Mouse (Mus musculus): ENCODE results near the gene Stip1.
"Not testable (repeated sequence)": the region's sequence is repeated elsewhere in the genome, so short reads cannot be mapped to it uniquely, and the experiment has no call there.

The Stip1 gene

DNA sequence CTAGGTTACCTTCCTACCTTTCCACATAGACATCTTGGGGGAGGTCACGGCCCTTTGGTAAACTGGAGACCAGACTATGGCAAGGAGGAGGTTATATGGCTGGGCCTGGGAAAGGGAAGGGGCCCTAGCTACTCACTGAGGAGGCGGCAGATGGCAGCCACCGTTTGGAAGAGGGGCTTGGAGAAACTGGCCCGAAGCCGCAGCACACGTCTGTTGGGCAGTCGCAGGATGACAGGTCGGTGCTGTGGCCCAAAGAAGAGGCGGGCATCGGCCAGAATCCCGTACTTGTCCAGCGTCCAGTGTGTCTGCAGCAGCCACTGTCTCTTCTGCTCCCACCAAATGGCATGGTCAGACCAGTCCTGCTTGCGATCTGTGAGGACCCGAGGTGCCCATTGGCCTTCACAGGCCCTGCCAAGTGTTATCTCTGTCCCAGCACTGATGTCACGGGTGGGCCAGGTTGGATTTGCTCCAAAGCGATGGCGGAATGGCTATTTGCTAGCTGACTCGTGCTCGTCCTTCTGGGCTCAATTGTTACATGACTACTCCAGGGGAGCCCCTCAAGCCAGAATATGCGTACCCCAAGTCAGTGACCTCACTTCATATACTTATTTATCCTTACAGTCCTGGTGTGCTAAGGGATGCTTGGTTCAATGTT, 25.2 kb downstream of the Stip1 start:
- DNase-seq (ENCODE audit: low read depth, low spot score) = no peak

DNA sequence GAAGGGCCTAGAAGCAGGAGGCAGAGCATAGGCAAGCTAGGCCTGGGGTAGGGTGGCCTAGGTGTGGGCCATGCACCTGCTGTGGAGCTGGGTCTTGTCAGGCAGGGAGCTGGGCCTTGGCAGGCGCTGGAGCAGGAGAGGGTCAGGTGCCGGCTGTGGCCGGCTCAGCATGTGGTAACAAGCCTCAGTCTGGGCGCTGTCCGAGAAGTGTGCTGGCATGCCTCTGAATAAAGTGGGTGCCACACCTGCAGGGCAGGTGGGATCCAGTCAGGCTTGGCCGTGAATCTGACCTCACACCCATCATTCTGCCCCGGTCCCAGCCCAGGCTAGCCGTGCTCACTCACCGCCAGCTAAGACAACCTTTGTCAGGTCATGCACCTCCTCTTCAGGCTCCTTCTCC, 25.8 kb downstream of the Stip1 start:
- no peak for DNase-seq (ENCODE audit: low read depth, low spot score)

DNA sequence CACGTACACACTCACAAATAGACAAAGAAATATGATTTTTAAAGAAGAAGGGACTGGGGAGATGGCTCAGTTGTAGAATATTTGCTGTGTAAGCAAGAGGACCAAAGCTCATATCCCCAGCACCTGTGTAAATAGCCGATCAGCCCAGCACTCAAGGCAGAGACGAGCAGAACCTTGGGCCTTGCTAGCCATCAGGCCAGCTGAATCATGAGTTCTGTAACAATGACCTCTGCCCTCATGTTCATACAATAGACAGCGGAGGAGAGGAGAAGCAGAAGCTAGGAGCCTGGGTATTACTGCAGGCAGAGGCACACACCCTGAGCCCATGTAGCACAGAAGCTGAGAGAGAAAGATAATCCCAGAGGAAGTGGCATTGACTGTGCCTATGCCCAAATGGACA, 27.3 kb downstream of the Stip1 start:
- no peak for DNase-seq (ENCODE audit: low read depth, low spot score)

DNA sequence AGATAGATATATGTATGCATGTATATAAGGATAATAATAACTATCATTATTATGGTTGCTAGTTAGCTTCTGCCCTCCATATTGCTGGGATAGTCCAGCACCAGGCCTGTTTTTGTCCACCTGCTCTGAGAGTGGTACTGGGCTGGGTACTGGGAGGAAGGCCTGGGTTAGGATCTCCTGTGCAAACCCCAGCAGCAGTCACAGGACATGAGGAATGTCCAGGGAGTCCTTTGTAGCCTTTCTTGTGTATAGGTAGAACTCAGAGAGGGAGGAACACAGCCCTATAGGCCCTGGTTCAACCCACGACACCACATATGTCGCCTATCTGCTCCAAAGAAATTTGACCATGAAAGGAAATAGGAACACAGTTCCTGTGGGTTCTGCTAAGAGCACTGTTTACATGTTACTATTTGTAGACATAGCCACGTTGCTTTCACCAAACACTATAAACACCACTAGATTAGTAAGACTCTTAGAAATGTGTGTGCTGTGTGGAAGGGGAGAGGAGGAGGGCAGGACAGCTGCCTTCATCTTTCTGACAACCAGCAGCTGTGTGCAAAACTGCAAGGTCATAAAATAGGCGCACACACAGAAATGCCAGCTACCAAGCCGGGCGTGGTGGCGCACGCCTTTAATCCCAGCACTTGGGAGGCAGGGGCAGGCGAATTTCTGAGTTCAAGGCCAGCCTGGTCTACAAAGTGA, 32.7 kb downstream of the Stip1 start:
- DNase-seq (ENCODE audit: low read depth, low spot score) = no peak

DNA sequence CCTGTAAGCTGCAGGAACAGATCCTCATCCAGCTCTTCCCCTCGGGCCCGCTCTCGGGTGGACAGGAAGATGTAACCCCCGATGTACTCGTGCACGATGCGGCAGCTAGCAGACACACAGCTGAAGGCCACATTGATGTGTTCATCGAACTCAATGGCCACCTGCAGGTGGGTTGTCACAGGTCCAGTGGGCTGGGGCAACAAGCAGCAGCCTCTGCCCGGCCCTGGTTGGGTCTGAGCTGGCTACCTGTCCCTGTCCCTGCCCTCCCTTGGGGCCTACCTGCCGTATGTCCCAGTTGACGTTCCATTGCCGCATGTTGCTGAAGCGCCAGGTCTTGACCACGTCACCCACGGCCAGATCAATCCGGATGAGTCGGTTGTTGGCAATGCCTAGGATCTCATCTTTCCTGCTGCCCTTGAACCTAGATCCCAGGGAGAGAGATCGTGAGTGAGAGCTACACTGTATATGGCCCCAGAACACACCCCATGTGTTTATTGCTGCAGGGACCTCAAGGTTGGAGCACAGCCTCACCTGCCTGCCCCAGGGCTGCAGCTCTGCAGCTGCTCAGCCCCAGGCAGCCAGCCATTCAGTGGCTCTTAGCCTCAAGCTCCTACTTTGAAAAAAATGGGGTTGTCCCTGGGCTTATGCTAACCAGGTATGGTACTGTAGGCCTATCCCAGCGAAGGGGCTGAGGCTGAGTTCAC, 40.3 kb downstream of the Stip1 start:
- DNase-seq (ENCODE audit: low read depth, low spot score) = no peak

DNA sequence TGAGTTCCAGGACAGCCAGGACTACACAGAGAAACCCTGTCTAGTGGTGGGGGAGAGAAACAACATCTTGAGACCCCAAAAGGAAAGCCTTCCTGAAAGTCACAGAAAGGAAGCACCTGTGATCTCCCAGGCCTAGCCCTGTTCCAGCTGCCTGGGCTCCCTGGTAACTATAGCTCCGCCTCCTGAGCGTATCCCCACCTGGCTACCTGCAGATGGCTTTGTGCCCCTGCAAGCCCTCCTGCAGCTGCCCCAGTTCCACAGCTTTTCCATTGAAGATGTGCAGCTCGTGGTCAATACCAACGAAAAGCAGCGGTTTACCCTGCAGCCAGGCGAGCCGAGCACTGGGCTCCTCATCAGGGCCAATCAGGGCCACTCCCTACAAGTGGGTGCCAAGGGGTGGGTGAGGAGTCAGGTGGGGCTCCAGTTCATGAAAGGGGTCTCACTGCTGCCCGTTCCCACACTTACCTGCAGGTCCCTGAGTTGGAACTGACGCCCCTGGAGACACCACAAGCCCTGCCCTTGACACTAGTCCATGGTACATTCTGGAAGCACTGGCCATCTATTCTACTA, 42.0 kb downstream of the Stip1 start:
- DNase-seq (ENCODE audit: low read depth, low spot score) = no peak

DNA sequence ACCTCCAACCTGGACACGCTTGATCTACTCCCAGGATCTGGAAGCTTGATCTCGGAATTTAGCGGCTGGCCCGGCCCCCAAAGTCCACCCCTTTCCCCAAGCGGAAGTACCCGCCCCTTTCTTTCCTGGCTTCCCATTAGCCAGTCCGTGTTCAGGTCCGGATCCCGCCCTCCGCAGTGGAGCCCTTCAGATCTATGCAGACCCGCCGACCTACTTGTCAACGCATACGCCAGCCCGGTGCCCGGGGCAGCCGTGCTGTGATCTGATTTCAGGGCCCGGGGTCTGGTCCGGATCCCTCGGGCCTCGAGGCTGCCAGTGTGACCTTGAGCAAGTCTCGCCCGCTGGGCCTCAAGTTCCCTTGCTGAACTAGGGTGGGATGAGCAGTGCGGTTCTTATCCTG, 43.8 kb downstream of the Stip1 start, which contains the start of the genes Nudt22 and Trpt1:
Gene Nudt22 (minus strand): TSS at position 112 of the 400 bp plus-strand sequence.
Gene Trpt1 (plus strand): TSS at position 126 of the 400 bp plus-strand sequence.
- DNase-seq (ENCODE audit: low read depth, low spot score) = peak; percentile 83

DNA sequence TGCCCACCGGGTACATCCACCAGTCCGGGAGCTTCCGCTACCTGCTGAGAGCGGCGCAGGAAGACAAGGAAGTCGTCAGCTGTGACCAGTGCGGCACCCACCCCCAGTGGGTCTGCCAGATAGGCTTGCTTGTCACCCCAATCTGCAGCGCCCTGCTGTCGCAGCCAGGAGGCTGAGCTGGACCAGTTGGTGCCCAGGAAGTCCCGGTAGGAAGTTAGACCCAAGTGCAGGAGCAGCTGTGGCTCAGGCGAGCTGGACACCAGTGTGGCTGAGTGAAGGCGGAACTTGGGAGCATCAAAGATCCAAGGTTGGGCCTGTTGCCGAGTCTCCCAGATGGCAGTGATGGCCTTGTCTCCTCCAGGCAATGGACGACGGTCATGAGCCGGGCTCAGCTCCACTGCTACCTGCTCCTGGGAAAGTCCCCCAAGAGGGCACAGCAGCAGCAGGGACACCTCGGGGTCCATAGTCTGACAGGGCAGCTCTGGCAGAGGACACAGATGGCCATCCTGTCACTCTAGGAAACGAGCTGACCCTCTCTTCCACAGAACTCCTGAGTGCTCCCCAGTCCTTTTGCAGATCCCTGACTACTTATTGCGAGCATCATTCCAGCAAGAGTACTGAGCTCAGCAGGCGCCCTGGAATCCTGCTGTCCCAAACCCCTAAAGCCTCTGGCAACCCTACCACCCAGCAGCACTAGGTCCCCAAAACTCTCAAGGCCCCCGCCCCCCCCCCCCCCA, 44.3 kb downstream of the Stip1 start:
- DNase-seq (ENCODE audit: low read depth, low spot score) = no peak

DNA sequence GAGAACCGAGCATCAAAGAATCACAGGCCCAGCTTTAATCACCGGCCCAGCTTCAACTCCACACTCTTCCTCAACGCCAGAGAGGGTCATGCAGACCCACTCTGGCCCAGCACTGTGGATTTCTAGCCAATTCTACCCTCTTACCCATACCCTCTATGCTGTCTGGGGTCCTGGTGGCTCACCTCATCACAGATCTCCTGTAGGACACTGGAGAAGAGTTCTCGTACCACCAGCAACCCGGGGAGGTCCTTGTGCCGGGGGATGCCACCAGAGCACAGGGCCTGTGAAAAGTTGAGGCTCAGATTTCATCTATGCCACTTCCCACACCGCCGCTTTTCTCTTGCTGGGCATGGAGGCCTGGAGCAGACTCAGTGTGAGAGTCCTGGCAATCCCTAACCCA, 45.3 kb downstream of the Stip1 start:
- no peak for DNase-seq (ENCODE audit: low read depth, low spot score)

DNA sequence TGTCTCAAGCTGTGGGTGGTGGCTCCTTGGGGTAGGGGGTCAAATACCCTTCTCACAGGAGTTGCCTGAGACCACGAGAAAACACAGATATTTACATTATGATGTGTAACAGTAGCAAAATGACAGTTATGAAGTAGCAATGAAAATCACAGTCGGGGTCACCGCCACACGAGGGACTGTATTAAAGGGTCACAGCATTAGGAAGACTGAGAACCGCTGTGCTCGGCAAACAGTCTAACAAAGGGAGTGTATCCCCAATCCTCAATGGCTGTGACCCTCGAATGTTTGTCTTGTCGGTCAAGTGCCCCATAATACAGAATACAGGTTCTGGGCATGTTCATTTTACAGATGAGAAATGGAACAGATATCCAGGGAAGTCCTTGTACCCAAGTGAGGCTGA, 45.8 kb downstream of the Stip1 start:
- DNase-seq (ENCODE audit: low read depth, low spot score) = no peak

DNA sequence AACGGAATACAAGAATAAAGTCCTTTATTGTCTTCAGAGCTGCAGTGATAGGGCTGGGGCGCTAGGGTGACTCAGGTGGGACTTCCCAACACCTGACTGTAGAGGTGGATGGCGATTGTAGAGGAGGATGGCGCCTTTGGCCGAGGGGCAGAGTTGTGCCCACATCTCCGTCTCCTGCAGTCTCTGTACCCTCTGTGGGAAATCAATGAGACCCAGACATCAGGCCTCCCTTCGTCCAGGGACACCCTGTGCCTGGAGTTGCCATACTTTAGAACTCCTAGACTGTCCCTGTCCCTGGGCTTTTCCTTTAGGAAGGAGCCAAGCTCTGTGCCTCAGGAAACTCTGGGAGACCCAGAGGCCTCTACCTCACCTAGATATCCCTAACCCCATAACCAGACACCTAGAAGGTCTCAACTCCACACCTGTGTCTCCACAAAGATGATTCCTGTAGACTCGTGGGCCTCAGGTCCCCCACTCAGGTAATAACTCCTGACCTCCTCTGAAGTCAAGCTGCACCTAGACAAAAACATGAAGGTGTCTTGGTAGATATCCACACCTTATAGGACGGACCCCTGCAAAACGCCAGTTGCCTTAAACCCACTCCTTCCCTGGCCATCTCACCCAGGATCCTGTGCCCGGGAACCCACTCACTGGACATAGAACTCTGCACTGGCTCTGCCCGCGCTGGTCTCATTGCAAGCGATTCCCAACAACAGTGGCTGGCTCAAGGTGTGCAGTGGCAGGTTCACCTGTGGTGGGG, 46.6 kb downstream of the Stip1 start:
- no peak for DNase-seq (ENCODE audit: low read depth, low spot score)

DNA sequence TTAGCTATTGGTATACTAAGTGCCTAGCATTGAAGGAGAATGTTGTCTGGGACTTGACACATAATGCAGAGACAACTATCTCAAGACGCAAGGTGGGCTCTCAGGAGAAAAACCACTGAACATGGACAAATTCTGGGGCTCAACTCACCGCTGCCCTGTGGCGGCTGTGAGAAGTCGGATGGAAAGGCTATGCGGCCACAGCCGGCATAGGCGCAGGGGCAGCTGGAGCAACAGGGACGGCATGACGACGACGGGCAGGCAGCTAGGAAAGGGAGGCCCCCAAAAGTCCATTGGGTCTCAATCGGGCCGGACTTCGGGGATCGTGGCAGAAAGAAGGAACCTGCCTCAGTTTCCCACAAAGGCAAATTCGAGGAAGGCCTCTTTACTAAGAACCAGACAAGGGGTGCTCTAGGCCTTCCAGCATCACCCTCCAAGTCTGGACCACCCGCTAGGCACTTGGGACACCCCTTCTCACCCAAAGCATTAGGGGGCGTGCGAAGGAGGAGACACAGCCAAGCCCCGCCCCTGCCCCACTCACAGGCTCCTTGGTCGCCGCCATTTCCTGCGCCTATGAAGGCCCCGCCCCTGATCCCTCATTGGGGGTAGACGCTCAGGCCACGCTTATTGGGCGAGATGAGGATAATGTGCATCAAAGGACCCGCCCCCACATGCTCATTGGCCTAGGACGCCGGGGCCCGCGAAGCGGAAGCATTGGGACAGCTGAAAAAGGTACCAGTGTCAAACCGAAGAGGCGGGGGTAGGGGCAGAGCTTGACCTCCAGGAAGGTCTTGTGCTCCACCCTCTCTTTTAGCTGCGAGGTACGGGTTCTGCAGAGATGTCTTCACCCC, 47.5 kb downstream of the Stip1 start, which contains the start of gene Dnajc4:
Gene Dnajc4 (minus strand): TSS at position 562 of the 848 bp plus-strand sequence.
- DNase-seq (ENCODE audit: low read depth, low spot score) = peak; percentile 94

DNA sequence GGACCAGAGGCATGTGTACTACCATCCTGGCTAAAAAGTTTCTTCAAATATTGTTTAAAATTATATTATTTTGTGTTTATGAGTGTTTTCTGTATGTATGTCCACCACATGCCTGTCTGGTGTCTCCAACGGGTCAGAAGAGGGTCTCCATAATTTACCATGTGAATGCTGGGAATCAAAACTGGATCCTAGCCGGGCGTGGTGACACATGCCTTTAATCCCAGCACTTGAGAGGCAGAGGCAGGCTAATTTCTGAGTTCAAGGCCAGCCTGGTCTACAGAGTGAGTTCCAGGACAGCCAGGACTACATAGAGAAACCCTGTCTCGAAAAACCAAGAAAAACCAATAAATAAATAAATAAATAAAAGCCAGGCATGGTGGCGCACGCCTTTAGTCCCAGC, 48.6 kb downstream of the Stip1 start:
- DNase-seq (ENCODE audit: low read depth, low spot score) = not testable (repeated sequence)

DNA sequence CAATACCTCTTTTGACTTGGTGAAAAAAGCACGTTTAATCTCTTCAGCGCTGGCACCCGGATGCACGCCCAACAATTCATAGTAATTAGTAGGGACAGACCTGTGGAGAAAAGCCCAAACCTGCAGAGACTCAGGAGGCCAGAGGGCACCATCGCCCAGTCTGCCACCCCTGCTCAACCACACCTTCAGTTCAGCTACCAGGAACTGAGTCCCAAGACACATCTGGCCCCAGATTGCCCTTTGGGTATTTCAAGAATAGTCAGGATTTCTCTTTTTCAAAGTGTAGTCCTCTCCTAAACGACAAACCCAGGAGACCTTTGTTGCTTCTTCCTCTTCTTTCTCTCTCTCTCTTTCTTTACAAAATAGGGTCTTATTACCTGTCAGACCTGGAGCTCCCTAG, 49.1 kb downstream of the Stip1 start:
- no peak for DNase-seq (ENCODE audit: low read depth, low spot score)

DNA sequence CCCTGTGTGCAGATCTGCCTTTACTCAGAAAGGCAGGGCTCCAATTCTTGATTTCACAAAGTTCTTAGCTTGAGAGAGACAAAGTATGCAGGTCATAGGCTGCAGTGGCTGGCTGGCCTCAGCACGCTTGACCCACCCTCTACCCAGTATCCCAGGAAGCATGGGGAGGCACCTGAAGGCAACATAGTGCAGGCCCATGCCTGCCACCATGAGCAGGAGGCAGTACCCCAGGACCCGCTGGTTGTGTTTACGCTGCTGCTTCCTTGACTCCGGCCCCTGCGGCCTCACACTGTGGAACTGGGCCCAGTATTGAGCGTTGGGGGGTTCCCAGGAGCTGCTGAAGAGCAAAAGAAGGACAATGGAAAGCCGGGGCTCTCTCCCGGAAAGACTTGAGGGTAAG, 50.5 kb downstream of the Stip1 start:
- no peak for DNase-seq (ENCODE audit: low read depth, low spot score)

DNA sequence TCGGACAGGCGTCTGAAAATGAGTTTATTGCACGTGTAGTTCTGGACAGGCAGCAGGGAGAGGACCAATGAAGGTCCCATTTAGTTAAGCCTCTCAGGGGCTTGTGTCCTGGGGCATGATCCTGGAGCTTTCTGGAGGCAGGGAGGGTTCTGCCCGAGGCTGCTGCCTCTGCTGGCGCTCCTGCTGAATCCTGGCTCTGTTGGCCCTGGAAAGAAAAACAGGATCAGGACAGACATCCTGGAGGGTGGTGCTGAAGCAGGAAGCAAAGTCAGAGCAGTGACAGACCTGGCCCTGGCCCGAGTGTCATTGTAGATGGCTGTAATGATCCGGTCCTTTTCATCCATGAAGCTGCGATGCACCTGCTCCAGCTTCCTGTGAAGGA, 51.9 kb downstream of the Stip1 start:
- no peak for DNase-seq (ENCODE audit: low read depth, low spot score)

DNA sequence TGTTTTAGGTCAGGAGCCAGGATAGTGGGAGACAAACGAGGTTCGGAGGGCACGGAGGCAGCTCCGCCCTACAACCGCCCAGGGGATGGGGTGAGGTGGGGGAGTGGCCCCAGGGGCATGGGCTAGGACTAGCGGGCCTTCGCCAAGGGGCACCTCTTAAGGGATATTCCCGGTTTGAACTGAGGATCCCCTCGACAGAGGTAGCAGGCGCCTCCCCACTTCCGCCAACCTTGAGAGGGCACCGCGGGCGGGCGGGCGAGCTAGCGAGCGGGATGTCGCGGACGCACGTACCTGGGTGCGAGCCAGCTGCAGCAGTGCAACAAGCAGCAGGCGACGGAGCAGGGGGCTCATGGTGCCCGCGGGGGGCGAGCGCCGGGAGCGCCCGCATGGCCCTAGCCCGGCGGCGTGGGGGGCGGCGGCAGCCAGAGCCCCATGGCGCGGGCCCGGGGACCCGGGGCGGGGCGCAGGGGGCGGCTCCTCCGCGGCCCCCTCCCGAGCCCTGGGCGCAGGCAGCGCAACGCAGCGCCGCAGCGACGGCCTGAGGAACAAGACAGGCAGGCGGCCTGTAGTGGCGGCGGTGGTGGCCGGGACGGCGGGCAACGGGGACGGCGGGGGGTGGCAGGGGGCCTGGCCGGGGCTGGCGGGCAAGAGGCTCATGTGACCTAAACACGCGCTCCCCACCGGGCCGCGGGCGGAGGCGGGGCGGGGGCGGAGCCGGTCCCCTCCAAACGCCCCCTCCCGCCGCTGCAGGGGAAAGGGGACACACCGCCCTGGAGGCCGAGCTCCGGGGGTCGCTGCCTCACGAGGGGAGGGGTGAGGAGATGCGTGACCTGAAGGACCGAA, 52.5 kb downstream of the Stip1 start, which contains the start of gene Vegfb:
Gene Vegfb (minus strand): TSS at position 591 of the 843 bp plus-strand sequence.
- DNase-seq (ENCODE audit: low read depth, low spot score) = no peak

DNA sequence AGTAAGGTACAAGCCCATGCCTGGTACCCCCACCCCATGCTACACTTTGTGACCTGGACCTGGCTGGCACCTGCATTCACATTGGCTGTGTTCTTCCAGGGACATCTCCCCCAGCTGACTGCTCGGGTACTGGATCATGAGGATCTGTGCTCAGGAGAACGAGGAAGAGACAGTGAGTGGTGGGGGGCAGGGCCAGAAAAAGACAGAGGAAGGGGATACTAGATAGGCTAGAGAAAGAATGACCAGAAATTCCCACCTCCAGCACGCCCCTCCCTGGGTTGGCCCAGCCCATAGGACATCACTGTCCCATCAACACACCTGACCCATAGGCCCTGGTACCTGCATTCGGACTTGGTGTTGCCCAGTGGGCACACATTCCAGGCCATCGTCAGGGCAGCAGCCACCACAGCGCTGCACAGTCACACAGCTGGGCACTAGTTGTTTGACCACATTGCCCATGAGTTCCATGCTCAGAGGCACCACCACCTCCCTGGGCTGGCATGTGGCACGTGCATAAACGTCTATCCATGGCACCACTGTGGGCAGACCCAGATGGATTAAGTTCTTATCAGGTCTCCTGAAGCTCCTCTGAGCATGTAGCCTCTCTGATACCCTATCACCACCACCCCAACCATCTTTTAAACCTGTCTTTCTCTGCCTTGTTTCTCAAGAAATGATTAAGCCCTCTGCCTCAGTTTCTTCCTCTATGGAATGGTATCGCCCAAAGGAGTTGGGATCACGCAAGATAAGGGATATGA, 53.6 kb downstream of the Stip1 start:
- no peak for DNase-seq (ENCODE audit: low read depth, low spot score)

All from skeletal muscle tissue, adult 2 months (tissue).